Mouse (Mus musculus) bone marrow macrophage, adult 2 months (primary cell): Measurements from ENCODE around the gene Aldh1a1. TPM values are rescaled to one million over a fixed set of nuclear protein-coding genes. Genes with fewer than 3 reads are reported as not detected.

ENCODE experiments used
- H3K27ac ChIP-seq: 2 replicates; pipeline ENCODE4 v1.5.1; 2012; ENCODE audit warnings: low read depth, low read length; ENCODE audit not compliant: insufficient read depth
- H3K4me1 ChIP-seq: 2 replicates; pipeline ENCODE4 v1.6.1; 2012; ENCODE audit warnings: low read length; ENCODE audit not compliant: control insufficient read depth, insufficient read depth
- H3K4me3 ChIP-seq: 2 replicates; pipeline ENCODE4 v1.5.1; 2012; ENCODE audit warnings: mild to moderate bottlenecking, low read length, moderate library complexity; ENCODE audit not compliant: insufficient read depth
- CTCF ChIP-seq: IDR thresholded peaks from 2 replicates; pipeline ENCODE4 v1.5.1; 2012; ENCODE audit warnings: low read depth, mild to moderate bottlenecking, low read length, moderate library complexity
- POLR2A ChIP-seq: IDR thresholded peaks from 2 replicates; pipeline ENCODE4 v1.6.1; 2012; ENCODE audit warnings: mild to moderate bottlenecking, low read depth, low read length, borderline replicate concordance
- polyA plus RNA-seq: library from polyadenylated mRNA; stranded (reverse); fragments of >200 nt; gene quantifications from 2 replicates; pipeline ENCODE4 v1.2.4, GENCODE M21; 2012; ENCODE audit not compliant: missing spikeins, insufficient read depth, insufficient read length

Aldh1a1 gene
- polyA plus RNA-seq, 1 experiment = not detected

DNA sequence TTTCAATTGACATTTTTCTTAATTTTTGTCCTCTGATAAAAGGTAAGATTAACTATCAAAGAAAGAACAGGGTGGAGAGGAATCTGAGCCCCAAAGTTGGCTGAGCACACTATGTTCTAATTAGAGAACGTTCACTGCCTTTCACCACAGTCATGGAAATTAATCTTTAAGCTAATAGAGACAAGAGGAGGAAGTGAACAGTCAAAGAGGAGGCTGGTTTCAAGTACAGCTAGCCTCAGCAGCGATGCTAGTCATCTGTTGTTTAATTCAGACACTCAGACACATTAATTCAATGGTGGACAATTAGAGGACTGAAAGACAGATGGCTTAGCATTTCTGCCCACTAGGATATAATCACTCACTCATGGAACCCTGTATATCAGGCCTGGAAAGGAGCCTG lies 157.5 kb downstream of the Aldh1a1 start:
- Histone ChIP-seq H3K4me1 (no peaks in the 10 kb centered on the region), H3K4me3 (no peak overlapping the region), H3K27ac (no peak overlapping the region)
- no peak for TF ChIP-seq CTCF
- TF ChIP-seq POLR2A = no peak

DNA sequence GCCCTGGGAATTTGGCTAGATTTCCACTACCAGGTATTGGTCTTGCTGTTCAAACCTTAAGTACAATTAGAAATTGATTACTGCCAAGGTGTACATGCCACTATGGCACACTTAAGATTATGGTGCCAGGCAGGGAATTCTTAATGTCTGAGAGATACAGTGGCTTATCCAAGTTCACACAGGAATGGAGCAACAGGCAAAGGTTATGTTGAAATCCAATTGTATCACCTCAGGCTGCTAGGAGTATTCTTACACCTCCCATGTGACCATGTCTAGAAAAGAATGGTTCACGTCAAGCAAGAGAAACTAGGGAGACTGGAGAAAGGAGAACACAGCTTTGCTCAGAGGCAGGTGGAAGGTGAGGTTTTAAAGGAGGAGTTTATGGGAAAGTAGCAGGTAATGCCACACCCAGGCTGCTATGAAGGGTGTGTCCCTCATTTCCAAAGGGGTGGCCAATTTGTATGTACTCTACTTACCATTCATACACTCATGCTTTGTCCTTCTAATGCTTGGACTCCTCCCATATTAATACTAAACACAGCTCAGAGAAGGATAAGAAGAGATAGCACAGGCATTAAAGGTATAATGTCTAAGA lies 160.7 kb downstream of the Aldh1a1 start:
- H3K4me1 ChIP-seq = no peaks in the 10 kb centered on the region
- no peak overlapping the region for H3K4me3 ChIP-seq
- TF ChIP-seq POLR2A = no peak
- no peak for TF ChIP-seq CTCF
- no peak overlapping the region for H3K27ac ChIP-seq

DNA sequence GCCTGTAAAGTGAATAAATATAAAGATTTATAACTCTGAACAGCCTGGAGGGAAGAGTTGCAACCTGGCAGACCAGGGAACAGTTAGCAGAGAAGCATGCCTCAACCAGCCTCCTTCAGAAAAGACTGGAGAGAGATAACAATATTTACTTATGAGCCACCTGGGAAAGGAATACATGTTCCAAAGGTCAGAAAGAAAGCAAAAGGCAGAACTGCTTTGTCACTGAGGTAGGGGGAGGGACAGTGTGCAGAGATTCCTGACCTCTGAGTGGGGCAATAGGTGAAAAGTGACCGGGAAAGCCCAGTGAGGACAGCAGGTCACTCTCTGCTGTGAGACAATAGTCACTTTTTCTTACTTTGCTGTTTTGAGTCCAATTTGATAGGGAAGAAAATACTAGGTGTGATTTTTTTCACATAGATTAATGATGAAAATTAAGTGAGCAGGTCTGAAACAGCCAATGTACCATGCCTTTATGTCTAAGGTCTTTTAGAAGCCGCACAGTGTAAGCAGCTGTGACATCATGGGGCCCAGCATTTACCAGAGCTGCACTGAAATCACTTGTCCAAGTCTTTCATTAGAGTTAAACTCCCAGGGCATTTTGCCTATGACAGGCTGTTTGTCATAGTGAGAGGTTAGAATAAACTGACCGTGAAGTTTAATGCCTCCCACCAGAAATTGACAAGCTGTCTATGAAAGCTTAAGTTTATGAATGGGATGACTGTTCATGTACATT lies 161.8 kb downstream of the Aldh1a1 start:
- H3K27ac ChIP-seq = no peak overlapping the region
- TF ChIP-seq CTCF (no peak), POLR2A (no peak)

GRCm38 (mm10) chr19:20677697-20678355 lies 185.3 kb downstream of the Aldh1a1 start:
- Histone ChIP-seq H3K4me1 (no peaks in the 10 kb centered on the region), H3K4me3 (no peak overlapping the region)
- TF ChIP-seq POLR2A (no peak), CTCF (no peak)

More for the DNA sequence above, 161.8 kb downstream of the Aldh1a1 start:
- no peak overlapping the region for H3K4me3 ChIP-seq
- H3K4me1 ChIP-seq = no peaks in the 10 kb centered on the region

More at GRCm38 (mm10) chr19:20677697-20678355, 185.3 kb downstream of the Aldh1a1 start:
- H3K27ac ChIP-seq = no peak overlapping the region

Other genes with a start within 250 kb of the Aldh1a1 start
- 527 and 594 TPM in 2 replicates for gene Anxa1, start 101.8 kb upstream of the Aldh1a1 start, polyA plus RNA-seq
- gene Aldh1a7, start 234.8 kb downstream of the Aldh1a1 start, polyA plus RNA-seq = not detected in 2 replicates